Mouse (Mus musculus) testis, adult 2 months (tissue): Measurements from ENCODE around the gene Espnl.

ENCODE experiments used
- CTCF ChIP-seq: fragments of 200-500 bp; IDR thresholded peaks from 2 replicates; pipeline ENCODE4 v1.5.1; 2012; ENCODE audit warnings: low read depth, mild to moderate bottlenecking, inconsistent platforms, low read length, moderate library complexity; ENCODE audit not compliant: control insufficient read depth, insufficient read depth, insufficient replicate concordance
- POLR2A ChIP-seq: fragments of 200-500 bp; IDR thresholded peaks from 2 replicates; pipeline ENCODE4 v1.6.1; 2012; ENCODE audit warnings: low read depth, mild to moderate bottlenecking, inconsistent platforms, low read length, moderate library complexity; ENCODE audit not compliant: control insufficient read depth

DNA sequence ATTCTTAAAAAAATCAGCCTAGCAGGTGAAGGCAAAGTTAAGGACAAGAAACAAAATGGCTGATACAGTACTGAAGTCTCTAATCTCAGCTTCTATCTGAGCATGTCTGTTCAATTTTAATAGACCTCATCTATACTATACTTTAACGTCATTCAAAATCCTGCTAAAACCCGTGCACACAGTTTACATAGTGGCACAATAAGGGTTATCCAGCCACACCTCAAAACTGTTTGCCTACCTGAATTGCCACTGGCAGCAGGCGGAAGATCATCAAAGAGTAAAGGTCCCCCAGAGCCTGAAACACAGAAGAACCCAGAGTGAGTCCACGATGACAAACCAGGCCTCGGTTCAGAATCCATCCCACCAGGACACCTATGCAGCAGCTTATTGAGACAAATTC, 68.5 kb downstream of the Espnl start:
- TF ChIP-seq CTCF (no peak), POLR2A (no peak)
